Mouse (Mus musculus) heart, postnatal 25 days (tissue): Measurements from ENCODE around the gene Slc35b3. TPM values are rescaled to one million over a fixed set of nuclear protein-coding genes. Genes with fewer than 3 reads are reported as not detected.

Source experiments
- DNase-seq: peaks from one replicate; pipeline ENCODE4 v3.0.0; 2022; ENCODE audit warnings: low spot score
- intact Hi-C: fragments of 180-260 bp; cut with DNase I; formaldehyde crosslinking; loops from one replicate; pipeline ENCODE4 v1.15.1; 2025
- total RNA-seq, 2 experiments: library from RNA; stranded (reverse); gene quantifications; 2 replicates each; pipeline ENCODE4 v1.2.3; 2021

Slc35b3 gene
- total RNA-seq: 1 to 10 TPM; 4.3 to 4.6 TPM

- peak; percentile 70 for DNase-seq
- intact Hi-C loops: no loop called here
Measured at GRCm38 (mm10) chr13:38960063-38961050, at the start of gene Slc35b3. Slc35b3 (minus strand) TSS chr13:38960875.

DNA sequence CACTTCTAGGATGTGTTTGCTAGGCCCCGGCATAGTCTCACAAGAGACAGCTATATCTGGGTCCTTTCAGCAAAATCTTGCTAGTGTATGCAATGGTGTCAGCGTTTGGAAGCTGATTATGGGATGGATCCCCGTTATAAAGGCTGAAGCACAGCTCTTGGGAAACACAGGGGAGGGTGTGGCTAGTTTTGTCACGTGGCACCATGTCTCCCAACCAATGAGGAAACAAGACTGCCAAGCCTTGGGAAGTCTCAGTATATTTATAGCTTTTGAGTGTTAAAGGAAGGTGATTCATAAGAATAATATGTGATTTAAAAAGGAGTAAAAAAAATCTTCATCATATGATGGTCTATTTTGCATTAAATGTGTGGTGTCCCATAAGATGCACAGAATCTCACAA lies 49.6 kb upstream of the Slc35b3 start:
- no peak for DNase-seq
- intact Hi-C loops: loop anchor here (5.0 kb wide), 2 partner anchors 153 to 318 kb away; no protein-coding TSS in a partner anchor

DNA sequence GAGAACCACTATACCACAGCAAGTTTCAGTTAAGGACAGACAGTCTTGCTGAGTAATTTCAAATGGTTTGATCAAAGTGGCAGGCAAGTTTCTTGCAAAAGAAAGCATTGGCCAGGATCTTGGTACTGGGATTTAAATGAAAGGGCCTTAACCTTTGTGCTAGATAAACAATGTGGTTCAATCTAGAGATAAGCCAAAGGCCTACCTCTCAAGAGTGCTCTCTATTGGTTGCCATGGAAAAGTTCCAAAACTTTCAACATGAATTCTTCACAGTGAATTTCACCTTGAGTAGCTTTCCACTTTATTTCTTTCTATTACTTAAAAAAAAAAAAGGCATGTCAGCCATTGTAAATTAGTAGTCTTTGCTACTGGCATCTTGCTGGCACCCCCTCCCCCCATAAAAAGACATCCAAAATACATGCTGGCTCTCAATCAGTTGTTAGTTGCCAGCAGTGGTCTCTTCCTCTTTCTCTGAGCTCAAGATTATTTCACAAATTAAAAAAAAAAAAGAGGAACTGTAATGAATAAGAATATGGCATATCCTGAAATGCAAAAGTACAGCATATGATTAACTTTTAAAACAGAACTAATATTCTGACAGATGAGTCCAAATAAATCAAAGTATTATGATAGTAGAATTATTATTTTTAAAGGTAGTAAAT lies 42.6 kb upstream of the Slc35b3 start:
- no peak for DNase-seq
- intact Hi-C loops: no loop called here

- intact Hi-C loops: no loop called here
- no peak for DNase-seq
Measured at GRCm38 (mm10) chr13:39002424-39002823, 41.7 kb upstream of the Slc35b3 start.

- no peak for DNase-seq
- intact Hi-C loops: no loop called here
Measured at GRCm38 (mm10) chr13:39001434-39001833, 40.8 kb upstream of the Slc35b3 start.

DNA sequence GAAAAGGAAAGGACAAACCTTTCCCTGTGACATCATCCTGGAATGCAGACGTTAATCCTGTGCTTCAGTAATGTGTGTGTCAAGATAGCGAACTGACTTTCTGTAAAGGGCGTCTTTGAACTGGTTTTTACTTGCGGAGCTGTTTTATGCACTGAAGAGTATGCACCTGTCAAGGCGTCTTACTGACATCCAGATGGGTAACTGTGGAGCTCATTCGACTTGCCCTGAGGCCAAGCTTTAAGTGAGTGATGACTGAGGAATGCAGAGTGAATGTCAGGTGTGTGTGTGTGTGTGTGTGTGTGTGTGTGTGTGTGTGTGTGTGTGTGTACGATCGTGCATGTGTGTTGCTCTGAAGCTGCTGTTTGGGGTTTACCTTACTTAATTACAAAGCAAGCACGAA lies 38.3 kb upstream of the Slc35b3 start:
- no peak for DNase-seq
- intact Hi-C loops: no loop called here

GRCm38 (mm10) chr13:38992529-38992928 lies 31.9 kb upstream of the Slc35b3 start:
- intact Hi-C loops: loop anchor here (5.0 kb wide), 1 partner anchor 1755 kb away; no protein-coding TSS in a partner anchor
- DNase-seq: no peak

DNA sequence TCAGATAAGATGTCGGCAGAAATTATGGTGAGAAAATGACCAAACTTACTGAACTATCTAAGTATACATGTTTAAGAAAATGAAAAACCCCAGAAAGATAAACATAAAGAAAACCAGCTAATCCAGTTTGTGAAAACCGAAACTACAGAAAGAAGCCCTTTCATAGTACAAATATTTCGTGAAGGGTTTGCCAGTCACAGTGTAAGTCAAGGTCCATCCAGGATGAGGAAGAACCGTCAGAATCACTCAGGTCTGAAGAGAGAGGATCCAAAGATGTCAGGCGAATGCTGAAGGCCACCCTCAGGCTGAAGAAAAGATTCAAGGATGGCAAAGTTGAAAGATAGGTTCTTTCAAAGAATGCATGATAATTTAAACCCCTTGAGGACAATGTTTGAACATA lies 23.1 kb upstream of the Slc35b3 start:
- DNase-seq: no peak
- intact Hi-C loops: no loop called here

DNA sequence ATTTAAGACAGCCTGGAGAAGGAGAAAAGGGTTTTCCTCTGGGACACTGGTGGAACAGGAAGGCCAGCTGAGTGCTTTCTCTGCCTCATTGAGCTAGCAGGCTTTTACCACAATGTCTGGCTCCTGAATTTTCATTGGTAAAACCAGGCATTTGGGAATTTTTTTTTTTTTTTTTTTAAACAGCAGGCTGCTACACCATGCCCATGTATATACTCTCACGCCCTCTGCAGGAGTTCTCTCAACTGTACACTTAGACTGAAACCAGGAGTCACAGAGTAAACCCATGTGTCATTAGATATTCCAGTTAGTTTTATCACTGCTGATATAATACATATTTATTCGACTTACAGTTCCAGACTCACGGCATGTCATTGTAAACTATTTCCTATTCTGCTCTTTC lies 20.2 kb upstream of the Slc35b3 start:
- intact Hi-C loops: no loop called here
- DNase-seq: no peak

GRCm38 (mm10) chr13:38976978-38977377 lies 16.3 kb upstream of the Slc35b3 start:
- no peak for DNase-seq
- intact Hi-C loops: no loop called here

- intact Hi-C loops: no loop called here
- no peak for DNase-seq
Measured at GRCm38 (mm10) chr13:38975853-38976252, 15.2 kb upstream of the Slc35b3 start.

GRCm38 (mm10) chr13:38972602-38973001 lies 11.9 kb upstream of the Slc35b3 start:
- DNase-seq: no peak
- intact Hi-C loops: no loop called here

- DNase-seq: no peak
- intact Hi-C loops: no loop called here
Measured at GRCm38 (mm10) chr13:38971047-38971446, 10.4 kb upstream of the Slc35b3 start.

GRCm38 (mm10) chr13:38967518-38967917 lies 6.8 kb upstream of the Slc35b3 start:
- intact Hi-C loops: no loop called here
- DNase-seq: no peak

DNA sequence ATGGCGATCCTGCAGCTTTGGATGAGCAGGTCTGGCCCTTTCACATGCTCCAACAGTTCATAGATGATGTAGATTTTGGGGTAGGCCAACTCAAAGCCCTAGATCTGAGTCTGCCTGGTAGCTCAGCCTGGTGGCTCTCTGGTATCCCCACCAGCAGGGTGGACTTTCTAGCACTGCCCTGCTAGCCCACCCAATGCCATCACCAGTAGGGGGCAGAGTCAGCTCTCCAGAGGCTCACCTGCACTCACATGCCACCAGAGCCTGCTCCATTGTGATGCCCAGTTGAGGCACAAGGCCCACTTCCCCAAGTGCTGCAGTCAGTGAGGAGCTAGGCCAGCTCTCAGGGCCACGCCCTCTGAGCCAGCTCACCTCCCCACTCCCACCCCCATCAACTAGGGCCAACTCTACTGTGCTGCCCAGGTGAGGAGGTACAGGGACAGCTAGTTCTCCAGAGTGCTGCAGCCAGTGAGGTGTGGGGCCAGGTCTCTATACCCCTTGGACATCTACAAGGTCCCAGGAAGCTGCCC lies 6.3 kb upstream of the Slc35b3 start:
- DNase-seq: no peak
- intact Hi-C loops: no loop called here

- intact Hi-C loops: no loop called here
- no peak for DNase-seq
Measured at GRCm38 (mm10) chr13:38962771-38963170, 2.1 kb upstream of the Slc35b3 start.

DNA sequence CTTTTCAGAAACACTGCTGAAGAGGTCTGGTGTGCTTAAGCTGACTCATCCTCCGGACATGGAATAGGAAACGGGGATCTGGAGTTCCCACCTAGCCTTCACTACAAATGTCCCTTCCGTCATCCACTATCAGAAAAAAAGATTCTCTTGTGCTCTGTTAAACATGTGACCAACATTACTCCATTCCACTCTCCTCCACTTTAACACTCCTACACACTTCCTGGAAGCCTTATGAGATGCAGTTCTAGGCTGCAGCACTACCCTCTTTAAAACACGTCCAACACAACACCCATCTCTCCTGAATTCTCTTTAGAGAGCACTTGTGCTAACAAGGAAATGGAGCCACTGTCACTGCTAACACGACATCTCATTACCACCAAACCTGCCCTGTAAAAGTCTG lies 2.6 kb downstream of the Slc35b3 start:
- no peak for DNase-seq
- intact Hi-C loops: no loop called here

DNA sequence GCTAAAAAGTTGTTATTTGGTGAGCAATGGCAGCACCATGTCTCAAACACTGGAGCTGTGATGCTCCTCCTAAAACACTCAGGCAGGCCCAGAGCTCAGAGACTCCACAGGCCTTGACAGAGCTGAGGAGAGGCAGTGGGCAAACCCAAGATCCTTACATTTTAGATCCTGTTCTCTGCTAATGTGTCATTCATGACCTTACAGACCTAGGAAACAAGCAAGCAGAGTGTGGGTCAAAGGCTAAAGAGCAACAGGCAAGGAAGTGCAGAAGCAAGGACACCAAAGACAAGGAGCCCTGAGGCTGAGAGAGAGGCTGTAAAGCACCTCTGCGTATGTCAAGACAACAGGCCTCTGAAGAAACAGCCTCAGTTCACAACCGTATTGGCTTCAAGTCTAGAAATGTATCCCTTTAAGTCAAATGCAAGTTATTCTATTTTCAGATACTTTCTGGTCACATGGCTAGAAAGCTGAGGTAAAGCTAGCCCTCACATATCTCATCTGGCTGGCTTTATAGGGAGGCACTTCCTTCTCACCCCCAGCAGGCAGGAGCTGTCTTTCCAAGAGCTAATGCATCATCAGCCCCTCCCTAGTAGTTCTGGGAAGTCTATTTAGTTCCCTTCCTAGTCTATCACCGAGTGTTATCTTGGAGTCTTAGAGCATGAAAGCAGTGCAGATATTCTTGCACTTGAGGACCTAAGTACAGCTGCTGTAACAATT lies 14.2 kb downstream of the Slc35b3 start:
- intact Hi-C loops: no loop called here
- DNase-seq: no peak

- intact Hi-C loops: no loop called here
- no peak for DNase-seq
Measured at GRCm38 (mm10) chr13:38945767-38946166, 14.9 kb downstream of the Slc35b3 start.

DNA sequence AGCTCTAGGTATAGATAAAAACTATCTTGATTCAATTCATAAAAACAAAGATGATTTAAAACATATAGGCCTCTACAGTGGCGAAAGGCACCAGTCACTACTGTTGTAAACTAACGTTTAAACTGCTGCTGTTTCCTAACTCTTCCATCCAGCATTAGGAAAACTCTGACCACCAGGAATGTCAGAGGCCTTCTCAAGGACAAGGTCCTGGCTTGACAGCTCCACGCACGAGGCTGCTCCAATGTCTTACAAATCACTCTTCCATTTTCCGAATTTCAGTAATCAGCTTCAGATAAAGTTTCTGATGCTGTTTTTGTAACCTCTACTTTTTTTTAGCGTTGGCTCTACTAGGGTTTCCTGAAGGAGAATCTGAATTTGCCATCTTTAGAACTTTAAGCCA lies 15.7 kb downstream of the Slc35b3 start:
- no peak for DNase-seq
- intact Hi-C loops: no loop called here
